Mouse (Mus musculus): ENCODE results near the gene Itsn2.

DNA sequence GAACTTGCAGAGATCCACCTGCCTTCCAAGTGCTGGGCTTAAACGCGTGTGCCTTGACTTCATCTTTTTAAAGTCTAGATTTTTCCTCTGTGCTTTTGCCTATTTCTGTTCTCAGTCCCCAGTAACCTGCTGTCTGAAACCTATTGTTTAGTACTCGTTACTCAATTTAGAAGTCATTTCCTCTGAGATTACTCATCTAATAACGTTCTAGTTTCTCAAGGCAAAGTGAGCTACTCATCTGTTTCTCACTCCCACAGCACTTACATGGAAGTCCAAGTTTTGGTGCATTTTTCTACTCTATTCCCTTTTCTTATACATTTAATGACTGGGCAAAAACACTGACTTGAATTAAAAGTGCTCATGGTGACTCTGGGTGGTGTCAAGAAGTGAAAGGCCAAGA, 7.3 kb downstream of the Itsn2 start:
- no peak for TF ChIP-seq CTCF (IDR thresholded peaks at IDR 0.05; ENCODE audit: control insufficient read depth, insufficient read depth, insufficient replicate concordance, low read depth, low read length)
- TF ChIP-seq POLR2A (IDR thresholded peaks at IDR 0.05; ENCODE audit: control insufficient read depth, low read depth, low read length): no peak
